8 mouse cellular contexts compared by ENCODE assay signal in the genomic region with DNA sequence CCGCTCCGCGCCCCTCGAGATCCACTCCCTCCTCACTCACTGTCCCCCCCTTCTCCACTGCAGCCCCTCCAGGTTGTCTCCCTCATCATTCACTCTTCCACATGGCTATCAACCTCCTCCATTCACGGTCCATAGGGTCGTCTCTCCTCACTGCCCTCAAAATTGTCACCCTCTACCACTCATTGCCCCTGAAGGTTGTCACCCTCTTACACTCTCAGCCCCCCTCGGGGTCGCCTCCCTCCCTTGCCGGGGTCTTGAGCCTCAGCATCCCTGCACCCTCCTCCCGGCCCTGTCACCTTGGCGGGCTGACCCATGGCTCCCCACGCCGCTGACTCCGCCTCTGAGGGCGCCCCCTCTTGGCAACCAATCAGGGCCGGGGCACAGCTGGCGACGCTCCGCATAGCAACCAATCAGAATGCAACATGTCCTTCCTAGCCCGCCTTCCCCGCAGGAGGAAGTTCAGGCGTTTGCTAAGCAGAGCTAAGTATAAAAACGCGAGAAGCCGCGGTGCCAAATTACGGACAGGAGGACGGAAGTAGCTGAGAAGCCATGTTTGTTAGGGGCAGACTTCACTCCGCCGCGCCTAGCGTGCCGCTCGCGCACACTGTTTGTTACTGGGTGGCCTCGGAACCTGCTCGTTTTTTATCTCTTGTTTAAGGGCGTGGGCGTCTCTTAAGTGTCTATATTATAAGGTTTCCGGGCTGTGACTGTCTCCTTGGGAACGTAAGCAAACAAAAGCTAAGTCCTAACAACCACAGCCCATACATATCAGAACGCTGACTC. TPM values are rescaled to one million over a fixed set of nuclear protein-coding genes. Genes with fewer than 3 reads are reported as not detected.
DNase-seq lines count a peak whose midpoint lies in the region; ATAC-seq and TF ChIP-seq lines count a peak whose summit lies in the region.

A gene (minus strand): TSS at position 661 of the 783 bp plus-strand sequence.

- peak; percentile 97 for ATAC-seq in forebrain, embryonic 12.5 days (ENCODE audit: low FRiP score)
- ATAC-seq in heart, postnatal 0 days (ENCODE audit: insufficient read depth, low read depth) = peak; percentile 98
- peak; percentile 98 for ATAC-seq in liver, embryonic 16.5 days (ENCODE audit: low read depth)
- peak; percentile 97 for ATAC-seq in neural tube, embryonic 13.5 days (ENCODE audit: low read depth)

- DNase-seq in c-Kit-positive CD71-positive TER-119-positive erythroid progenitor cells, embryonic 14.5 days (ENCODE audit: low spot score) = peak; percentile 99
- peak; percentile 99 for DNase-seq in heart, postnatal 0 days (ENCODE audit: low spot score)
- DNase-seq in kidney, postnatal 4 days = peak; percentile 95 to 97

- peaks cover 3% of the 10 kb centered on the region; the same call in 1 of the 2 replicates for H3K36me3 ChIP-seq in E14TG2a.4 (ENCODE audit: insufficient read depth, low read length)
- no peaks in the 10 kb centered on the region for H3K36me3 ChIP-seq in forebrain, embryonic 12.5 days (replicated peaks)
- H3K36me3 ChIP-seq in heart, postnatal 0 days (replicated peaks; ENCODE audit: control insufficient read depth, insufficient read depth, low read length) = no peaks in the 10 kb centered on the region
- no peaks in the 10 kb centered on the region for H3K36me3 ChIP-seq in liver, embryonic 16.5 days (ENCODE audit: control insufficient read depth, insufficient read depth)
- H3K36me3 ChIP-seq in neural tube, embryonic 13.5 days = no peaks in the 10 kb centered on the region
- H3K36me3 ChIP-seq in testis, adult 2 months (ENCODE audit: control insufficient read depth, insufficient read depth, low read length) = no peaks in the 10 kb centered on the region

- peaks cover 13% of the 10 kb centered on the region for H3K9me3 ChIP-seq in E14TG2a.4 (ENCODE audit: low read length)
- no peaks in the 10 kb centered on the region for H3K9me3 ChIP-seq in forebrain, embryonic 12.5 days
- no peaks in the 10 kb centered on the region for H3K9me3 ChIP-seq in heart, postnatal 0 days (replicated peaks; ENCODE audit: control insufficient read depth, low read length)
- H3K9me3 ChIP-seq in liver, embryonic 16.5 days (replicated peaks; ENCODE audit: control insufficient read depth, low read length) = no peaks in the 10 kb centered on the region
- H3K9me3 ChIP-seq in neural tube, embryonic 13.5 days = no peaks in the 10 kb centered on the region

- peak; percentile 87 for TF ChIP-seq POLR2A in testis, adult 2 months (IDR thresholded peaks at IDR 0.05; ENCODE audit: control insufficient read depth, low read depth, low read length)

- WGBS in forebrain, embryonic 12.5 days = under 1% methylated on average over 42 of the region's 42 CpGs
- 1% methylated on average over 42 of the region's 42 CpGs for WGBS in heart, postnatal 0 days
- under 1% methylated on average over 42 of the region's 42 CpGs for WGBS in liver, embryonic 16.5 days (ENCODE audit: insufficient replicate concordance)
- under 1% methylated on average over 42 of the region's 42 CpGs for WGBS in neural tube, embryonic 13.5 days

- TF ChIP-seq CTCF in E14TG2a.4 (conservative IDR thresholded peaks at IDR 0.05; ENCODE audit: low read length) = no peak
- TF ChIP-seq CTCF in heart, postnatal 0 days (IDR thresholded peaks at IDR 0.05; ENCODE audit: low read depth) = 0 out of 2 replicates have a peak, but pooled peaks have one; percentile 12
- 0 out of 2 replicates have a peak, but pooled peaks have one; percentile 0 for TF ChIP-seq CTCF in testis, adult 2 months (IDR thresholded peaks at IDR 0.05; ENCODE audit: control insufficient read depth, insufficient read depth, insufficient replicate concordance, low read depth, low read length)

- no peaks in the 10 kb centered on the region for H3K27me3 ChIP-seq in E14TG2a.4 (ENCODE audit: insufficient read depth, low read length)
- H3K27me3 ChIP-seq in forebrain, embryonic 12.5 days = no peaks in the 10 kb centered on the region
- H3K27me3 ChIP-seq in heart, postnatal 0 days (ENCODE audit: control insufficient read depth, insufficient read depth, low read length) = no peaks in the 10 kb centered on the region
- no peaks in the 10 kb centered on the region for H3K27me3 ChIP-seq in liver, embryonic 16.5 days (ENCODE audit: control insufficient read depth, insufficient read depth, low read depth, low read length)
- no peaks in the 10 kb centered on the region for H3K27me3 ChIP-seq in neural tube, embryonic 13.5 days
- H3K27me3 ChIP-seq in testis, adult 2 months (ENCODE audit: control insufficient read depth, insufficient read depth, low read length) = no peaks in the 10 kb centered on the region

- H3K9ac ChIP-seq in forebrain, embryonic 12.5 days = peak within 1 kb of the TSS; percentile 75
- H3K9ac ChIP-seq in heart, postnatal 0 days (replicated peaks; ENCODE audit: low read depth, low read length) = peak within 1 kb of the TSS; percentile 67
- H3K9ac ChIP-seq in liver, embryonic 16.5 days (ENCODE audit: low read depth, low read length) = peak within 1 kb of the TSS; percentile 71
- H3K9ac ChIP-seq in neural tube, embryonic 13.5 days = peak within 1 kb of the TSS; percentile 88

- H3K4me1 ChIP-seq in E14TG2a.4 (replicated peaks; ENCODE audit: low read depth, low read length) = peaks cover 30% of the 10 kb centered on the region
- peaks cover 10% of the 10 kb centered on the region; the same call in 1 of the 2 replicates for H3K4me1 ChIP-seq in forebrain, embryonic 12.5 days
- 0 out of 2 replicates have a peak, but pooled peaks cover 10% of the 10 kb centered on the region for H3K4me1 ChIP-seq in heart, postnatal 0 days (ENCODE audit: control insufficient read depth, insufficient read depth)
- H3K4me1 ChIP-seq in liver, embryonic 16.5 days (ENCODE audit: control insufficient read depth, low read depth, low read length) = peaks cover 20% of the 10 kb centered on the region
- peaks cover 23% of the 10 kb centered on the region for H3K4me1 ChIP-seq in neural tube, embryonic 13.5 days (replicated peaks)
- peaks cover 2% of the 10 kb centered on the region; the same call in 1 of the 2 replicates for H3K4me1 ChIP-seq in testis, adult 2 months (ENCODE audit: control insufficient read depth, insufficient read depth, low read length)

- peak within 1 kb of the TSS; percentile 90 for H3K4me3 ChIP-seq in E14TG2a.4 (replicated peaks; ENCODE audit: low read length)
- H3K4me3 ChIP-seq in forebrain, embryonic 12.5 days (replicated peaks) = peak within 1 kb of the TSS; percentile 66
- peak within 1 kb of the TSS; percentile 70 for H3K4me3 ChIP-seq in heart, postnatal 0 days (ENCODE audit: low read depth, low read length)
- peak within 1 kb of the TSS; percentile 67 for H3K4me3 ChIP-seq in liver, embryonic 16.5 days (ENCODE audit: low read depth, low read length)
- H3K4me3 ChIP-seq in neural tube, embryonic 13.5 days = peak within 1 kb of the TSS; percentile 68
- peak within 1 kb of the TSS; percentile 96 for H3K4me3 ChIP-seq in testis, adult 2 months (ENCODE audit: control insufficient read depth, low read depth, low read length)

- peak within 1 kb of the TSS; percentile 90 for H3K27ac ChIP-seq in forebrain, embryonic 12.5 days
- peak within 1 kb of the TSS; percentile 80 for H3K27ac ChIP-seq in heart, postnatal 0 days (ENCODE audit: low read depth)
- H3K27ac ChIP-seq in liver, embryonic 16.5 days (ENCODE audit: low read length) = peak within 1 kb of the TSS; percentile 98
- H3K27ac ChIP-seq in neural tube, embryonic 13.5 days (replicated peaks) = peak within 1 kb of the TSS; percentile 95
- peak within 1 kb of the TSS; percentile 93 for H3K27ac ChIP-seq in testis, adult 2 months (ENCODE audit: control insufficient read depth, insufficient read depth, low read depth, low read length)

- peak within 1 kb of the TSS; percentile 80 for H3K4me2 ChIP-seq in forebrain, embryonic 12.5 days
- peak within 1 kb of the TSS; percentile 73 for H3K4me2 ChIP-seq in heart, postnatal 0 days (ENCODE audit: low read depth, low read length)
- H3K4me2 ChIP-seq in liver, embryonic 16.5 days (ENCODE audit: low read depth, low read length) = peak within 1 kb of the TSS; percentile 96
- H3K4me2 ChIP-seq in neural tube, embryonic 13.5 days = peak within 1 kb of the TSS; percentile 82

- peak; percentile 80 for TF ChIP-seq EP300 in heart, postnatal 0 days (IDR thresholded peaks at IDR 0.05; ENCODE audit: low read depth)

RNA-seq across cellular contexts. Expression of the gene that starts here (rescaled TPM):
- polyA plus RNA-seq in forebrain, embryonic 12.5 days (2016; fragmentation: Nextera tagmentation; extraction: Ambion mirVana) = 8.2 TPM in 2 replicates
- total RNA-seq in heart, postnatal 0 days (2014; rRNA removed; ENCODE audit: low replicate concordance) = 4.5 and 6.3 TPM in 2 replicates
- polyA plus RNA-seq in heart, postnatal 0 days (2015; fragmentation: Nextera tagmentation; extraction: Ambion mirVana) = 19.2 and 20.2 TPM in 2 replicates
- polyA plus RNA-seq in liver, embryonic 16.5 days (2015; fragmentation: Nextera tagmentation; extraction: Ambion mirVana) = 3.2 and 3.8 TPM in 2 replicates
- polyA plus RNA-seq in neural tube, embryonic 13.5 days (2015; fragmentation: Nextera tagmentation; extraction: Ambion mirVana) = 10.9 and 13.3 TPM in 2 replicates
- polyA plus RNA-seq in testis, adult 2 months (2012; rRNA removed) = 25.3 and 25.5 TPM in 2 replicates

Comparison
In these comparisons a context has a peak if more than half of its experiments do, and no peak if none do; other contexts are left out.
1. Peak in every context shown above with its lines: DNase-seq, ATAC-seq, H3K4me3 ChIP-seq and H3K27ac ChIP-seq.